Mouse (Mus musculus): ENCODE measurements around the gene Gm29106. TPM values are rescaled to one million over a fixed set of nuclear protein-coding genes. Genes with fewer than 3 reads are reported as not detected.
"Not testable (repeated sequence)": the region's sequence is repeated elsewhere in the genome, so short reads cannot be mapped to it uniquely, and the experiment has no call there.

Gene Gm29106
- total RNA-seq (2014; rRNA removed; ENCODE audit: low replicate concordance) (not detected in 2 replicates), polyA plus RNA-seq (2015; fragmentation: Nextera tagmentation; extraction: Ambion mirVana) (0.05 TPM in 1 of 2 replicates, not detected in the other)

- not testable (repeated sequence) for H3K27me3 ChIP-seq (ENCODE audit: control insufficient read depth, insufficient read depth, low read length); ATAC-seq (ENCODE audit: insufficient read depth, low read depth); H3K36me3 ChIP-seq (replicated peaks; ENCODE audit: control insufficient read depth, insufficient read depth, low read length); H3K4me2 ChIP-seq (ENCODE audit: low read depth, low read length); H3K4me3 ChIP-seq (ENCODE audit: low read depth, low read length); H3K9me3 ChIP-seq (replicated peaks; ENCODE audit: control insufficient read depth, low read length); H3K4me1 ChIP-seq (ENCODE audit: control insufficient read depth, insufficient read depth); H3K27ac ChIP-seq (ENCODE audit: low read depth); H3K9ac ChIP-seq (replicated peaks; ENCODE audit: low read depth, low read length); DNase-seq (ENCODE audit: low spot score)
- WGBS: 59% methylated on average over 2 of the region's 2 CpGs
These were observed at the start of gene Gm29106 for GRCm38 (mm10) chr1:118176242-118176641. Gene Gm29106, plus strand, starts transcription at chr1:118176542.

GRCm38 (mm10) chr1:118228540-118228939 lies 52.2 kb downstream of the Gm29106 start:
- Histone ChIP-seq H3K27ac (ENCODE audit: low read depth) (no peak overlapping the region), H3K4me2 (ENCODE audit: low read depth, low read length) (no peak overlapping the region), H3K4me3 (ENCODE audit: low read depth, low read length) (no peak overlapping the region), H3K27me3 (ENCODE audit: control insufficient read depth, insufficient read depth, low read length) (no peaks in the 10 kb centered on the region), H3K4me1 (ENCODE audit: control insufficient read depth, insufficient read depth) (no peaks in the 10 kb centered on the region), H3K9ac (replicated peaks; ENCODE audit: low read depth, low read length) (no peak overlapping the region), H3K9me3 (replicated peaks; ENCODE audit: control insufficient read depth, low read length) (no peaks in the 10 kb centered on the region), H3K36me3 (replicated peaks; ENCODE audit: control insufficient read depth, insufficient read depth, low read length) (no peaks in the 10 kb centered on the region)
- WGBS: 52% methylated on average over 1 of the region's 1 CpGs
- TF ChIP-seq CTCF (IDR thresholded peaks at IDR 0.05; ENCODE audit: low read depth) (no peak), EP300 (IDR thresholded peaks at IDR 0.05; ENCODE audit: low read depth) (no peak)
- DNase-seq (ENCODE audit: low spot score): no peak
- ATAC-seq (ENCODE audit: insufficient read depth, low read depth): no peak

GRCm38 (mm10) chr1:118236032-118236431 lies 59.7 kb downstream of the Gm29106 start:
- WGBS: 76% methylated on average over 1 of the region's 1 CpGs
- no peaks in the 10 kb centered on the region for H3K9me3 ChIP-seq (replicated peaks; ENCODE audit: control insufficient read depth, low read length)
- no peaks in the 10 kb centered on the region for H3K36me3 ChIP-seq (replicated peaks; ENCODE audit: control insufficient read depth, insufficient read depth, low read length)
- no peak overlapping the region for H3K27ac ChIP-seq (ENCODE audit: low read depth)
- DNase-seq (ENCODE audit: low spot score) (no peak), ATAC-seq (ENCODE audit: insufficient read depth, low read depth) (no peak)
- H3K4me3 ChIP-seq (ENCODE audit: low read depth, low read length): no peak overlapping the region
- H3K9ac ChIP-seq (replicated peaks; ENCODE audit: low read depth, low read length): no peak overlapping the region
- H3K4me2 ChIP-seq (ENCODE audit: low read depth, low read length): no peak overlapping the region
- H3K4me1 ChIP-seq (ENCODE audit: control insufficient read depth, insufficient read depth): no peaks in the 10 kb centered on the region
- no peaks in the 10 kb centered on the region for H3K27me3 ChIP-seq (ENCODE audit: control insufficient read depth, insufficient read depth, low read length)
- no peak for TF ChIP-seq CTCF (IDR thresholded peaks at IDR 0.05; ENCODE audit: low read depth)
- no peak for TF ChIP-seq EP300 (IDR thresholded peaks at IDR 0.05; ENCODE audit: low read depth)

Other genes starting within 250 kb of the Gm29106 start
- gene Gm28168, start 248.5 kb upstream of the Gm29106 start, total RNA-seq (2014; rRNA removed; ENCODE audit: low replicate concordance): not detected in 2 replicates
- not detected in 2 replicates for gene Gm28168, start 248.5 kb upstream of the Gm29106 start, polyA plus RNA-seq (2015; fragmentation: Nextera tagmentation; extraction: Ambion mirVana)
- gene Gm7145, start 210.6 kb upstream of the Gm29106 start, total RNA-seq (2014; rRNA removed; ENCODE audit: low replicate concordance): not detected in 2 replicates
- not detected in 2 replicates for gene Gm7145, start 210.6 kb upstream of the Gm29106 start, polyA plus RNA-seq (2015; fragmentation: Nextera tagmentation; extraction: Ambion mirVana)
- 97.4 and 130 TPM in 2 replicates for gene Tsn, start 135.2 kb downstream of the Gm29106 start, total RNA-seq (2014; rRNA removed; ENCODE audit: low replicate concordance)
- gene Tsn, start 135.2 kb downstream of the Gm29106 start, polyA plus RNA-seq (2015; fragmentation: Nextera tagmentation; extraction: Ambion mirVana): 170 and 174 TPM in 2 replicates
- gene Nifk, start 145.3 kb downstream of the Gm29106 start, total RNA-seq (2014; rRNA removed; ENCODE audit: low replicate concordance): 15.9 and 31.0 TPM in 2 replicates
- 32.0 and 32.6 TPM in 2 replicates for gene Nifk, start 145.3 kb downstream of the Gm29106 start, polyA plus RNA-seq (2015; fragmentation: Nextera tagmentation; extraction: Ambion mirVana)
- gene Clasp1, start 212.5 kb downstream of the Gm29106 start, total RNA-seq (2014; rRNA removed; ENCODE audit: low replicate concordance): 297 and 366 TPM in 2 replicates
- 75.8 and 106 TPM in 2 replicates for gene Clasp1, start 212.5 kb downstream of the Gm29106 start, polyA plus RNA-seq (2015; fragmentation: Nextera tagmentation; extraction: Ambion mirVana)